Mouse (Mus musculus) olfactory bulb, adult 2 months (tissue): ENCODE measurements around the gene Mrap.

Experiments used
- CTCF ChIP-seq: fragments of 200-500 bp; IDR thresholded peaks from 2 replicates; pipeline ENCODE4 v1.5.1; 2012; ENCODE audit warnings: low read depth, mild to moderate bottlenecking, low read length, moderate library complexity; ENCODE audit not compliant: insufficient read depth
- POLR2A ChIP-seq: fragments of 200-500 bp; IDR thresholded peaks from 2 replicates; pipeline ENCODE4 v1.6.1; 2012; ENCODE audit warnings: mild to moderate bottlenecking, low read depth, low read length, moderate library complexity; ENCODE audit not compliant: insufficient read depth

DNA sequence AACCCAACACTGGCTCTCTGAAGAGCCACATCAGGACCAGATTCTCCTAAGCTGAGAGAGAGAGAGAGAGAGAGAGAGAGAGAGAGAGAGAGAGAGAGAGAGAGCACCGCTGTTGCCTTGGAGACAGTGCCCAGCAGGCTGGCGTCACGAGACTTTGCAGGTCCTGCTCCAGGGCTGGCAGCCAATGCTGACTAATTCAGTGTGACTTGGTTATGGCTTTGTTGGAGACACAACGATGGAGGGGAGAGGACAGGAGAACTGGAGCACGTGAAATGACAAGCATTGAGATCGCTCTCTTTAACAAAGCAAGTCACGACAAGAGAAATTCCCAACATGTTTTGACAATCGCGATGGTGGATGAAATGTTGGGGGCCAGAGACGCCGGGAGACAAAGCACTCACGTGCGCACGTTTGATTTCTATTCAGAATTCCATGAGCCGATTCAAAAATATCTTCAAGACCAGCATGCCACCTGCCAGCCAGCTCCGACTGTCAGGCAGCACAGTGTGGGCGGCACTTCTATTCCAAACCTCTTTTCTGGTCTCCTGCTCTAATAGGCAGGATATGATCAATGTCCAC, 28.2 kb upstream of the Mrap start:
- TF ChIP-seq CTCF (no peak), POLR2A (no peak)
